Mouse (Mus musculus): ENCODE measurements around the gene Pde4d.

Pde4d gene

GRCm38 (mm10) chr13:109058045-109058444 is 608.3 kb downstream of the Pde4d start:
- DNase-seq = no peak

DNA sequence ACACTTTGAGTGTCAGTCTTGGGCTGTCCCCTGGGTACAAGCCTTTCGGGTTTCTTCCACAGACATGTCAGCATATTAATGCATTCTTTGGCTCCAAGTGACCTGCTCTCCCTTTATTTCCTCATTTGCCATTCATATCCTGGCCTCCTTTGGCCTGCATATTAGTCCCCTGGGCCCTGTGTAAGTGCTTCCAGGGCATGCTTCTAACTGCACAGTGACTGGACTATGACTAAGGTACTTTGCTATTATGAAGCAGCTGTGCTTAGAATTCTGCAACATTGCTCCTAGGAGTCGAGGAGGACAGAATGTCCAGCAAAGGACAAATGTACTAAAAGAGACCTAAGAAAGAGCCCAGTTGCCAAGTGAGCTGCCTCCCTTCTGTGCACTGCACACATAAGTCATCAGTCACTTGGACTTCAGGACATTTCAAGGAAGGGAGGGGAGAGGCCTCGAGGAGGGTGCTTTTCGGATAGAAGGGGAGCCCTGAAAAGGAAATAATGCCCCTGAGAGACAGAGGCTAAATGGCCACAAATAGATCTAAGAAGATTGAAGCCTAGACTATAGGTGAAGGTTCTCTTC is 616.9 kb downstream of the Pde4d start:
- DNase-seq = no peak

- DNase-seq = no peak
Measured at GRCm38 (mm10) chr13:109068258-109069219, 618.8 kb downstream of the Pde4d start.

DNA sequence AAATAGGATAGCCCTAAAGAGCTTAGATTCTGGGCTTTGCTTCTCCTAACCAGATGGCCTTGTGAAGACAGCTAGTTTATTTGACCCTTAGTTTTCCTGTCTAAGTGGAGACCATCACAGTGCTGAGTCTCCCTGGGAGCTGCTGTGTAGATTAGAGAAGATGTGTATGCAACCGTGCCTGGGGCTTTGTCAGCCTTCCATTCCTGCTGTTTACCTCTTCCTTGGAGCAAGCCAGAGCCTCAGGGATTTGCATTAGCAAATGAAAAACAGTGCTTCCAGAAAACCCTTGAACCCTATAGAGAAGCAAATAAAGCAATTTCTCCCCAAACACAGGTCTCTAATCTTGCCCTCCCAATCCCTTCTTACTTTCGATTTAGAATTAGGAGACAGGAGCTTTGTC is 623.6 kb downstream of the Pde4d start:
- no peak for DNase-seq

DNA sequence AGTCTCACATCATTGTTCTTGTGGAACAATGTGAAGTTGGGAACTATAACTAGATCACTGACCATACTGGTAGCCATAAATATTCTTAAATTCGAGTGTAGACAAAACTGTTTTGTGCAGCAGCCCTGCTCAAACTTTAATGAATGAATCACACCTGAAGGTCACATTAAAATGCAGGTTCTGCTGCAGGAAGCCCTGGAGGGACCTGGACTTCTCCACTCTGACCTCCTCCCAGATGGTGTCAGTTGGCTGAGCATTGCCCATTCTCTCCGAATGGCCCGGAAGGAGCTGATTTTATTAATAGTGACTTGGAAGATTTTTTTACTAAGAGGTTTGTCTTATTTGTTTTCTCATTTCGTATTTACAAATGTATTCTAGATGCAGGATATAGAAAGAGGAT is 624.3 kb downstream of the Pde4d start:
- DNase-seq = no peak

DNA sequence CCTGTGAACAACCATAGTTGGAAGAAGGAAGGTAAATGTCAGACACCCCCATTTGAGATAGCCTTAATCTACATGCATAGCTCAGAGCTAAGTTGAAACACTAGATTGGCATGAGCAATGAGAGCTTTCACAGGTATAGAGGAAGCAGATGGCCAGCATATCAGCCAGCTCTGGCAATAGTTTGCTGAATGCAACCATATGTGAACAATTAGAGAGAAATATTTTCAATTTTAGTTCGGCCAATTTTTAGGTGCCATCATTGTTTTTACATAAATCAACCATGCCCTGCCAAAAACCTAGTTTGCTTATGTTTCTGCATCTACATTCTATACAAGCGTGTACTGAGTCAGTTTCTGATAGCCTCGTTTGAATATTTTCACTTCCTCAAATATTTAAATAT is 642.9 kb downstream of the Pde4d start:
- no peak for DNase-seq

DNA sequence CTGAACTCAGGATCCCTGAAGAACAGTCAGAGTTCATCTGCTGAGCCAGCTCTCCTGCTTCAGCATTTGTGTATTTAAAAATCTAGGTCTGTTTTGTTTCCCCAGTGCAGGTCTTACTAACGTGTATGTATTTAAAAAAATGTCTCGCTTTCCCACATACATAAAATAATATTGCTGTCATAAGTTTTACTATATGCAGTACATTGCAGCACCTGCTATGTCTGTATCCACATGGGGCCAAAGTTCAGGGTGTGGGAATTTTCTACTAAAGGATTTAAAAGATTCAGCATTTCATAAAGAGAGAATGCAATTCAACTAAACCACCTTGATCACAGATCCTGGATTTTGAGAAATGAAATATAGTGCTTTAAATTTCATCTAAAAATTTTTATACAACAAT is 646.9 kb downstream of the Pde4d start:
- DNase-seq = no peak

DNA sequence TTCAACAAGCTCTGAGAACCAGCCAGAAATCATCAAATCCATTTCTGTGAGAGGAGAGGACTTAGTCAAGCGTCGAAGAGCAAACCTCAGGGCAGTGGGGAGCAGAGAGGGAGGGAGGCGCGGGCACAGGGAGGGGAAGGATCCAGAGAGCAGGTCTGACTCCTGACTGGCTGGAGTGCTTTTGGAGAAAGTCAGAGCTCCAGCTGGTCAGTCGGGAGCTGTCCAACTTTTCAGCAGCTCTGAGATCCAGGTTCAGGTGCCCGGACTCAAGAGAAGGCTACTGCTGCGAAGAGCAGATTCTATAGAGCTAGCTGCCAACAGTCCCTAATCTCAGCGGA is 666.2 kb downstream of the Pde4d start:
- DNase-seq = peak; percentile 86

- peak; percentile 85 for DNase-seq
Measured at GRCm38 (mm10) chr13:109116342-109117201, 666.8 kb downstream of the Pde4d start.

DNA sequence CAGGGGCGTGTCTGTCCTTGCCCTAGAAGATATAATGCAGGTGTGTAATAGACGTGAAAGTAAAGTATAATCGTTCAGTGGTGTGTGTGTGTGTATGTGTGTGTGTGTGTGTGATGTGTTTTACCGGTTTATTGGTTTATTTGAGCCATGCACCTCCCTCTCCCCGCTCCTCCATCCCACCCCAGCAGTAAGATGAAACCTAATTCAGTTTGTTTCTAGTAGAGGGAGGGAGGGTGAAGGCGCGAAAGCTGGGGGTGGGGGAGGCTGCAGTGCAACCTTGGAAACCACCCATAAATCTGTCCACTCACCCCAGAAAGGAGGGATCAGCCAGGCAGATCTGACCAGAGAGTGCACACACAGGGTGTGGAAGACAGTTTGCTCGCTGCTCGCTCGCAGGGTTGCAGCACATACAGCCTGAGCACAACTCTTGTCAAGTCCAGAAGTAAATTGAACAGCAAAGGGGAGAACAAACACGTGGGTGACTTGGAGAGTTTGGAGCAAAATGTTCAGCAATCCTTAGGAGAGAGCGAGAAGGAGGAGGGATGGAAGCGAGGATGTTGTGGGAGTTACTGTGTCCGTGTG is 667.6 kb downstream of the Pde4d start:
- DNase-seq = peak; percentile 56

- no peak for DNase-seq
Measured at GRCm38 (mm10) chr13:109118296-109118800, 668.6 kb downstream of the Pde4d start.

- no peak for DNase-seq
Measured at GRCm38 (mm10) chr13:109121867-109122266, 672.1 kb downstream of the Pde4d start.

- DNase-seq = no peak
Measured at GRCm38 (mm10) chr13:109136405-109136804, 686.7 kb downstream of the Pde4d start.

GRCm38 (mm10) chr13:109158703-109159102 is 709.0 kb downstream of the Pde4d start:
- no peak for DNase-seq

- DNase-seq = no peak
Measured at GRCm38 (mm10) chr13:109168556-109169334, 719.0 kb downstream of the Pde4d start.

GRCm38 (mm10) chr13:109169335-109169606 is 719.5 kb downstream of the Pde4d start:
- no peak for DNase-seq

- no peak for DNase-seq
Measured at GRCm38 (mm10) chr13:109171688-109172087, 721.9 kb downstream of the Pde4d start.

- no peak for DNase-seq
Measured at GRCm38 (mm10) chr13:109175281-109175680, 725.5 kb downstream of the Pde4d start.

DNA sequence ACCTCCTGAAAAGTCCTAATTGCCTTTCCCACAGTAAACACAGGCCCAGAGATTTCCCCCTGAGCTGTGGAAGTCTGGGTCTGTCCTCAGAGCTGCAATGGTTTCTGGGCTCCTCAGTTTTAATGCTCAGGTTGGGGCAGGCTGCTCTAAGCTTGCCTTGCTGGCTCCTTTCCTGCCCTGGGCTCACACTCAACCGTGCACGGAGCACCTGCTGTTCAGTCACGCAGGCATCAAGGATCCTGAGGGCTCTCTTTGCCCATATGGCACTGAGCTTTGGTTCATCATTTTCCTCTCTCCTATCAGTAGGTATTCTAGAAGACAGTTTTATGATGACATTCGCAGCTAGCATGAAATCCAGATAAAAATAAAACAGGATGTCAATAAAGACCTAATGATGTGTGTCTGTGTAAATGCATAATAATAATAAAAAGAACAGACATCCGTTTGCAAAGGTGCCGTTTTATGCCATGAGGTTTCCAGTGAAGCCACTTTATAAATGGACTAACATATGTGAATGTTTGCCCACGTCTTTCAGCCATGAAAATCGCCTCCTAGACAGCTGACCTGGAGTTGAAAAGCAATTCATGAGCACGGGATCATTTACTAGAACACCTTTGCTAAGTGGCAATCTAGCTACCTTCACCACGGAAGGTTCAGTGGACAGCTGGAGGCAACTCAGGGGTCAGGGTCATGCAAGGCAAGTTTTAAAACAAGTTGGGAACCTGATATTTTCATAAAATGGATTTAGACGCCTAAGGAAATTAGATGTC is 726.3 kb downstream of the Pde4d start:
- DNase-seq = no peak

DNA sequence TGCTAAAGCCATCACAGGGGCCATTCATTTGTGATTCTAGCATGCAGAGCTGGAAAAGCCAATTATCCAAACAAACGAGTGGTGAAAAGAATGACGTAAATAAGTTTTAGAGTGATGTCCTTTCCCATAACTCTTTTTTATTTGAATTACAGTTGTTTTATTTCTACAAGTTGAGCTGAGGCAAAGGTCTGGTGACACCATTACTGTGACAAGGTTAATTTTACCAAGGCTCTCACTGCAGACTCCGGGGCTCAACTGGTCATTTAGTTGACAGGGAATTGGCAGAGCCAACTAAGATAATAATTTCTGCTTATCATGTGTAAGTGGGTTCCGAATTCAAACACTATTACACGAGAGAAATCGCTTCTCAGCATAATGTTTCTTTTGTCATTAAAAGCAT is 731.6 kb downstream of the Pde4d start:
- no peak for DNase-seq

DNA sequence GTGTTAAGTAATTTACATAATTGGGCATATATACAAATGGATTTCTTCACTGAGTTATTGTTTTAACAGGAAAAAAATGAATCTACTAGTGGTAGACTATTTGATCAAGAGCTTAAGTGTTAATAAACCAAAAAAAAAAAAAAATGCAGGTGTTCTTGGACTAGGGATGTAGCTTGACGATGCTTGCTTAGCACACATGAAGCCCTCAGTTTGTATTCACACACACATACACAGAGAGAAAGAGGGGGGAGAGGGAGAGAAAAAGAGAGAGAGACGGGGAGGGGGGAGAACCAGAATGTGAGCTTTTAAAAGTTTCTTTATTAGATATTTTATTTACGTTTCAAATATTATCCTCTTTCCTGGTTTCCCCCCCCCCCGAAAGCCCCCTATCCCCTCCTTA is 740.9 kb downstream of the Pde4d start:
- no peak for DNase-seq

- no peak for DNase-seq
Measured at GRCm38 (mm10) chr13:109191176-109191575, 741.4 kb downstream of the Pde4d start.
